Mouse (Mus musculus): ENCODE data around the gene Brox.
"Not testable (repeated sequence)": the region's sequence is repeated elsewhere in the genome, so short reads cannot be mapped to it uniquely, and the experiment has no call there.

Gene Brox

GRCm38 (mm10) chr1:183296877-183297383, at the start of gene Brox:
Brox (minus strand) TSS chr1:183297269.
- DNase-seq (ENCODE audit: extremely low read depth, insufficient read length, low spot score), result peak; percentile 94

- no peak for DNase-seq (ENCODE audit: extremely low read depth, insufficient read length, low spot score)
Observed at GRCm38 (mm10) chr1:183345817-183346195, 48.7 kb upstream of the Brox start.

- peak; percentile 84 for DNase-seq (ENCODE audit: extremely low read depth, insufficient read length, low spot score)
Observed at GRCm38 (mm10) chr1:183344886-183345816, 48.1 kb upstream of the Brox start.

GRCm38 (mm10) chr1:183342902-183343301, 45.8 kb upstream of the Brox start:
- not testable (repeated sequence) for DNase-seq (ENCODE audit: extremely low read depth, insufficient read length, low spot score)

GRCm38 (mm10) chr1:183327171-183327570, 30.1 kb upstream of the Brox start:
- no peak for DNase-seq (ENCODE audit: extremely low read depth, insufficient read length, low spot score)

- DNase-seq (ENCODE audit: extremely low read depth, insufficient read length, low spot score), result no peak
Observed at GRCm38 (mm10) chr1:183324433-183324832, 27.4 kb upstream of the Brox start.

GRCm38 (mm10) chr1:183323923-183324322, 26.9 kb upstream of the Brox start:
- DNase-seq (ENCODE audit: extremely low read depth, insufficient read length, low spot score), result no peak

GRCm38 (mm10) chr1:183322496-183322895, 25.4 kb upstream of the Brox start:
- DNase-seq (ENCODE audit: extremely low read depth, insufficient read length, low spot score), result not testable (repeated sequence)

- DNase-seq (ENCODE audit: extremely low read depth, insufficient read length, low spot score), result no peak
Observed at GRCm38 (mm10) chr1:183320708-183321107, 23.6 kb upstream of the Brox start.

- DNase-seq (ENCODE audit: extremely low read depth, insufficient read length, low spot score), result no peak
Observed at GRCm38 (mm10) chr1:183315783-183316182, 18.7 kb upstream of the Brox start.

- DNase-seq (ENCODE audit: extremely low read depth, insufficient read length, low spot score), result no peak
Observed at GRCm38 (mm10) chr1:183312076-183312475, 15.0 kb upstream of the Brox start.

GRCm38 (mm10) chr1:183309601-183310000, 12.5 kb upstream of the Brox start:
- not testable (repeated sequence) for DNase-seq (ENCODE audit: extremely low read depth, insufficient read length, low spot score)

GRCm38 (mm10) chr1:183308476-183308875, 11.4 kb upstream of the Brox start:
- DNase-seq (ENCODE audit: extremely low read depth, insufficient read length, low spot score), result no peak

GRCm38 (mm10) chr1:183307555-183307954, 10.5 kb upstream of the Brox start:
- DNase-seq (ENCODE audit: extremely low read depth, insufficient read length, low spot score), result no peak

- DNase-seq (ENCODE audit: extremely low read depth, insufficient read length, low spot score), result peak; percentile 75
Observed at GRCm38 (mm10) chr1:183299161-183299560, 2.1 kb upstream of the Brox start.

GRCm38 (mm10) chr1:183297886-183298489, 919 bp upstream of the Brox start:
- peak; percentile 77 for DNase-seq (ENCODE audit: extremely low read depth, insufficient read length, low spot score)

- peak; percentile 76 for DNase-seq (ENCODE audit: extremely low read depth, insufficient read length, low spot score)
Observed at GRCm38 (mm10) chr1:183297473-183297885, 410 bp upstream of the Brox start.

GRCm38 (mm10) chr1:183296465-183296864, 604 bp downstream of the Brox start, which contains the start of gene Aida:
Aida (plus strand) TSS chr1:183296590.
- DNase-seq (ENCODE audit: extremely low read depth, insufficient read length, low spot score), result no peak

- DNase-seq (ENCODE audit: extremely low read depth, insufficient read length, low spot score), result no peak
Observed at GRCm38 (mm10) chr1:183289576-183289975, 7.5 kb downstream of the Brox start.

- DNase-seq (ENCODE audit: extremely low read depth, insufficient read length, low spot score), result no peak
Observed at GRCm38 (mm10) chr1:183288351-183288750, 8.7 kb downstream of the Brox start.

GRCm38 (mm10) chr1:183275763-183276162, 21.3 kb downstream of the Brox start:
- DNase-seq (ENCODE audit: extremely low read depth, insufficient read length, low spot score), result no peak

- DNase-seq (ENCODE audit: extremely low read depth, insufficient read length, low spot score), result no peak
Observed at GRCm38 (mm10) chr1:183274385-183274784, 22.7 kb downstream of the Brox start.
